Mouse (Mus musculus) adrenal gland, adult 8-10 months (tissue): Measurements from ENCODE around the gene Hist1h4d. TPM values are rescaled to one million over a fixed set of nuclear protein-coding genes. Genes with fewer than 3 reads are reported as not detected.
A peak's percentile ranks its signal among the peaks of the same experiment; 100 is the strongest.

Source experiments
- DNase-seq: peaks from one replicate; pipeline ENCODE4 v3.0.0; 2022
- total RNA-seq, 4 experiments: library from RNA; stranded (reverse); gene quantifications; 2 replicates each; pipeline ENCODE4 v1.2.4; 2022

Hist1h4d gene
- total RNA-seq, 4 experiments from 2014 or later: 116 to 151 (median 145) TPM

DNA sequence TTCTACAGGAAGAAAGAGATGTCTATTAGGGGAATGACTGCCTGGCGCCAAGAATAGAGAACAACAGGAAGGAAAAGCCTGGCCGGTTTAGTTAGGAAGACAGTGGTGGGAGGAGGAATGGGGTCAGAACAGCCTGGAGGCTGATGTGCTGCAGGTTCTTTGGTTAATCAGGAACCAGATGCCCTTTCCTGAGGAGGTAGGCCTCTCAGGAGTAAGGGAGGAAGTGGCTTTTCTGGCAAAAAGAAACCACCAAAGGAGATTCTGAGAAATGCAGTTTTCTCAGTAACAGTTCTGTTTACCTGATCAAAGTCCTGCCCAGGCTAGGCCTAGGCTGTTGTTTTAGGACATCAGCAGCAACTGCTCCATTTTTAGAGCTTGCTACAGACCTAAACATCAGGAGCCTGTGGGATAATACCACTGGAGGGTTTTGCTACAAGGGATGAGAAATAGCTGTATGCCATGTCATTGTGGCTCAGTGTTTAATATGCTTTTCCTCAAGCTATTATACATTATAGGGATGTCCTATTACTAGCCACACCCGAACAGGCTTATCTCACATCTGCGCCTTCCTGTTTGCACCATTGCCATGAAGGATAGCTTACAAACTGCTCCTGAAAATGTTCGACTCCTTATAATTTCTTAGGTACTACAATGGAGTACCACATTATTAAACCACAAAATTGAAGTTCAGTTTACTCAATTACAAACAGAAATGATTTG lies 11.8 kb downstream of the Hist1h4d start:
- DNase-seq: no peak

DNA sequence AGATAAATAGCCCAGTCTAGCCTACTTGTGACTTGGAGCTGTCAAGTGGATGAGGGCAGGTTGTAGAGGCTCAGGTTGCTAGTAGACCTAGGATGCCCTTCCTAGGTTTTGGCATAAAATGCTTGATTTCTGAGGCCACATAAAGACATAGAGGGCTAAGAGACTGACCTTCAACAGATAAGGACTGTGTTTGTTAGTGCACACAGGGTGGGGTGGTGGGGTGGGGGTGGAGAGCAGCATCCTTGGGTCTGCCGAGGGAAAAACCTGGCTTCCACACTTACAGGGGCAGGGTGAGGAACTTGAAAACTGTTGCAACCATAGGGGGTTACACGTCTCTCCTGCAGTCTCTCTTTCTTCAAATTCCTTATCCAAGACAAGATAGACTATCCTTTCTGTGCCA lies 13.8 kb downstream of the Hist1h4d start:
- DNase-seq: no peak

DNA sequence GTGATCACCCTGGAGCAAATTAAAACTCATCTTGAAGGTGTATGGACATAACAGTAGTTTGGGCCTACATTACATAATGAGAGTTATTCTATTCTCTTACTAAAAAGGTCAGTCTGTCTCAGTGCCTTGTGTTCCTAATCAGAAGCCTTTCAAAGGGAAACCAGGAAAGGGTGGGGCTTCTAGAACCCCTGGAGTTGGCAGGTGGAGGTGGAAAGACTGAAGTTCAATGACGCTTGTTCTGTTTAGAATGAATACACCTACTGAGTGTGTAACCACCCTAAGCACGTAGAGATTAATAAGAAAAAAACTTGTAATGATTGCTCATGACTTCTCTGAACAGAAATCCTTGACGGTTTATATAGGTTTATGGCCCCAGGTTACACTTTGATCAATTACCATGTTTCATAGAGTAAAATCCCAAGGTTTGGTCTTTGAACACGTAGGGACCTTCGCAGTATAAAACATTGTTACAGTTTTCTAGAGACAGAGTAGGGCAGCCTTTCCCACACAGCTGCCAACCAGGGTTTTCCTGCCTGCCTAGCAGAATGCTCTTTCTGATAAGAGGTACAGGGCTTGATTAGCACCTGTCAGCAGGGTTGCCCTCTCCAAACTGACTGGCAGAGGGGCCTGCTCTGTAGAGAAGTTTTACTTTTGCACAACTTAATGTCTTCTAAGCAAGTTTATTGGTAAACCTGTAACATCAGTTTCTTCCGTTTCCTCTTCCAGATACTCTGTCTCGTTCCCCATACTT lies 14.4 kb downstream of the Hist1h4d start:
- no peak for DNase-seq

DNA sequence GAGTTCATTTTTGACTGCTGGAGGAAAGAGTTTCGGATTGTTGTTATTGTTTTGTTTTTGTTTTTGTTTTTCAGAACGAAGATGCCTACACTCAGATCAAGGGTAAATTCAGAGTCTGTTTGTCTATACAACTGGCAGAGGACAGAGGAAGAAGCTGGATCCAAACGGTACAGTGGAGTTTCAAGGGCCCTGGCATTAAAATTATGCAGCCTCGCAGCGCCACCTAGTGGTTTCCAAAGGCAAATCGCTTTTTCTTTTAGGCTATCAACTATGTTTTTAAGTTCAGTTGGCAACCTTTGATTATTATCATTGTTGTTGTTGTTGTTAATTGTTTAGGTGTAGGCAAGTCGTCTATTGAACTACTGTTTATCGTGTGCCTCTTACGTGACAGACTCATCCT lies 16.6 kb downstream of the Hist1h4d start:
- DNase-seq: peak; percentile 47

DNA sequence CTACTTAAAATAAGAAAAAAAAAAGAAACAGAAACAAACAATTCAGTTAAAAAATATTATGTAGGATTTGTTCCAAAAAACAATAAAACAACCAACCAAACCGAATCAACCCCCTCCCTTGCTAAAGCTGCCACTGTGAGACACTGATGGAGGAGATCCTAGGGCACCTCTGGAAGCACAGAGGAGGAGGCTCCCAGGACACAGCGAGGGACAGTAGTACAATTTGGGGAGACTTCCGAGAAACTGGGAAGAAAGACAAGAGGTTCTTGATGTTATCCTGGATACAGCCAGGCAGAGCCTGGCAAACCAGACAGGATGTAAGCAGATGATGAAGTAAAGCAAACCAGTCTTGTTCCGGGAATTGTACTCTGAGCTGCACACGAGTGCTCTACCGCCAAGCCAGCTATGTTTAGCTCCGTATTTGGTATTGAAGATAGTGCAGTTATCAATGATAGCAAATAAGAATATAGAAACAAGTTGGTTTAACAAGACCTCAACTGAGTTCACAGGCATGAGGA lies 21.8 kb downstream of the Hist1h4d start:
- no peak for DNase-seq

DNA sequence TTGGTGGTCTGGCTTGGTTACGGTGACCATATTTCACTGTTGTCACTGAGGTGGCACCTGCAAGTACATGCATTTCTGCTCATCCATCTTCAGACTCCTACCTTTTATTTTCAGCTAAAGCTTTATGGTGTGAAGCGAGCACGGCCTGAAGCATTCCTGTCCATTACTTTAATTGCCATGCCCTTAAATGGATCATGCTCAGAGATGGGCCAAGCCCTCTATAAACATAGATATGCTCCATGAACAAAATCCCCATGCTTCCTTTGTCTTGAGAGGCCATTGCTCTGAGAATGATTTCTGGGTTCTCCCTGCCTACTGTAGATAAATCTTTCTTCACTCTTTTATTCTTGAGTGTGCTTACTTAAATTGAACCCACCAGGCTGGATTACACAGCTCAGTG lies 23.1 kb downstream of the Hist1h4d start:
- DNase-seq: no peak

DNA sequence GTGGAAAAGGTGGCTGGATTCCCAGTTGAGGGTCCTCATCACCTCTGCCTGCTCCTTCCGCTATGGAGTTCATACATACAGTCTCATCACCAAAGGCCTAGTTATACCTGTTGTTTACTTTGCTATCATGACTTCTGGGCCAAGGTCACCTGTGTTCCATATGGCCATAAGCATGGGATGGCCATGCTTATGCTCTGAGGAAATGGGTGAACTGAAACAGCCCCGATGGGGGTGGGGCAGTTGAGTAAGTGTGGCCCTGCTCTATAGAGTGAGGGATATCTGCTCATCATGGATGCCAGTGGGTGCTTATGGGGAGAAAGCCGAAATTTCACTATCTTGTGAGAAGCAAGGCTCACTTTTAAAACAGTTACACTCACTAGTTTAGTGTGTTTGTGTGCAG lies 23.7 kb downstream of the Hist1h4d start:
- DNase-seq: no peak

DNA sequence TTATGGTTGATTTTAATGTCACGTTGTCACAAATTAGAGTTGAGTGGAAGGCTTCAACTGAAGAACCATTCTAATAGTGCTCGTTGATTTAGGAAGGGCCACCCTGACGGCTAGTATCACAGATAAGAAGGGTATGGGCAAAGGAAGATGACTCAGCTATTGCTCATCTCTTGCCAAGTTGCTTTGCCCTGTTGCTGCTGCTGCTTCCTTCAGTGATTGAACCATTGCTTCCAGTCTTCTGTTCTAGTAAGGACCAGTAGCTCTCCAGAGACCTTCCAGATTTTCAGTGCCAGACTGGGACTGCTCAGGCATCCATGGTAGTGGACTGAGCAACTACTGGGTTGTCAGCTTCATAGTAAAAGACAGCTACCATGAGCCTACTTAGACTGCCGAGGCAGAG lies 27.8 kb downstream of the Hist1h4d start:
- DNase-seq: no peak

DNA sequence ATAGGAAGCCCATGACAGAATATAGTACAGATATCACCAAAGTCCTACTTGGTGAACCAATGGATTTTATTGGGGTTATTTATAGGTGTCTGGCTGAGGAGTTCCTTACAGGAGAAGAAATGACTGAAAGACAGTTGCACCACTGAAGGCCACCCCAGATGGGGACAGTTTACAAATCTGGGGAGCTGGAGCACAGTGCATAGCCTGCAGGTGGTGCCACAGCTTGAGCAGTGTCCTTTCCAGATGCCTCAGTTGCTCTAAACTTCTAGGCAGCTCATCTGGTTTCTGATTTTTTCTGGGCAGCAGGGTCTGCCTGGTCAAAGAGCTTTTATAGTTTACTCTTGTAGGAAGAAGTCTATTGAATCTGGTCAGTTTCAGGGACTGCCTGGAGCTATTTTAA lies 28.4 kb downstream of the Hist1h4d start:
- no peak for DNase-seq

DNA sequence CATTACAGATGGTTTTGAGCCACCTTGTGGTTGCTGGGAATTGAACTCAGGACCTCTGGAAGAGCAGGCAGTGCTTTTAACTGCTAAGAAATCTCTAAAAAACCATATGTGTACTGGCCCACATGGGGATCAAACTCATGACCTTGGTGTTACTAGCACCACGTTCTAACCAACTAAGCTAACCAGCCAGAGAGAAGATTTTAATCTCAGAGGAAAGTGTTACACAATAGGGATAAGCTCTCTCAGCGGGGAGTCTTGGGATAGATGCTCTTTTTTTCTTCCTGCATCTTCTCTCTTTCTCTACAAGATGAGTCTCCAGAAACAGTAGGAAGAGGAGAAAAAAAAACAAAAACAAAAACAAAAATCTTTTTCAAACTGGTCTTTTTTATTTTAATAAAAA lies 29.0 kb downstream of the Hist1h4d start:
- DNase-seq: no peak

DNA sequence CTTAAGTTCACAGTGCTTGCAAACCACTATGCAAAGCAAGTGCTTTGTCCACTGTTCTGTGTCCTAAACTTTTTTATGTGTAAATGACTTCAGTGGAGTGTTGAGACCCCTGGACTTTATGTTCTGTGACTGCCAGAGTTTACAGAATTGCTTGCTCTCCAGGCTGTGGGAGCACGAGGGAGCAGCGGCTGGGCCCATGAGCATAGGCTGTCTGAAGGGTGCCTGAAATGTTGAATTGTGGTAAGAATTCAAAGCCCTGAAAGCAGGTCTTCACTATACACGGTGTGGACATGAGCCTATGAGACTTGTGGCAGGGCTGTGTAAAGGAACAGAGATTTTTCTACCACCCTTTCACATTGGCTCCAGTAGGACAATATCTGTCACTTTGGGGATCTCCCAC lies 30.2 kb downstream of the Hist1h4d start:
- no peak for DNase-seq

DNA sequence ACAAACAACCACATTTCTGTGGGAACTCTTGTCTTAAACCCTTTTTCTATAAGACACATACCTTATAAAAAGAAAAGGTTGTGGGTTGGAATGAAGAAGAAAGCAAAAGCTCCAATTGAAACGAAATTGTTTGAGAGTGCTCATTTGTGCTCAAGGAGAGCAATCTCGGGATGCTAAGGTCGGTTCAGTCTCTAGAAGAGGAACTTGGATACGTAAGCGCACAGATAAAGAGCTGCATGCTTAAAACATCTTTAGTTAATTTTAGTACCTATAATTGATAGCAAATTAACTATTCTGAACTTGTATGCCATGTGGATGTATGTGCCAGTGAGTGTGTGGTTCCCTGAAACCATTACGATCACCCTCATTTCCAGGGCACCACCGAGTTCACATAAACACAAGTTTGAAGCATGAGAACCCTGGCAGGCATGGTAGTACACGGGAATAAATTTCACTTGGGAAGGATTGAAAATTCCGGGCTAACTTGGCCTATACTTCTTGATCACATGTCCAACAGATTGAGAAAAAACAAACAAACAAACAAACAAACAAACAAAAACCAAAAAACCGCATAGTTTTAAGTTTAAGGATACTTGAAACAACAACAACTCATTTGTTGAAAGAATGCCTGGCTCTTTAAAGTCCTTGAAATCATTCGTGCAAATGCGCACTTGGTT lies 38.8 kb downstream of the Hist1h4d start:
- DNase-seq: no peak

DNA sequence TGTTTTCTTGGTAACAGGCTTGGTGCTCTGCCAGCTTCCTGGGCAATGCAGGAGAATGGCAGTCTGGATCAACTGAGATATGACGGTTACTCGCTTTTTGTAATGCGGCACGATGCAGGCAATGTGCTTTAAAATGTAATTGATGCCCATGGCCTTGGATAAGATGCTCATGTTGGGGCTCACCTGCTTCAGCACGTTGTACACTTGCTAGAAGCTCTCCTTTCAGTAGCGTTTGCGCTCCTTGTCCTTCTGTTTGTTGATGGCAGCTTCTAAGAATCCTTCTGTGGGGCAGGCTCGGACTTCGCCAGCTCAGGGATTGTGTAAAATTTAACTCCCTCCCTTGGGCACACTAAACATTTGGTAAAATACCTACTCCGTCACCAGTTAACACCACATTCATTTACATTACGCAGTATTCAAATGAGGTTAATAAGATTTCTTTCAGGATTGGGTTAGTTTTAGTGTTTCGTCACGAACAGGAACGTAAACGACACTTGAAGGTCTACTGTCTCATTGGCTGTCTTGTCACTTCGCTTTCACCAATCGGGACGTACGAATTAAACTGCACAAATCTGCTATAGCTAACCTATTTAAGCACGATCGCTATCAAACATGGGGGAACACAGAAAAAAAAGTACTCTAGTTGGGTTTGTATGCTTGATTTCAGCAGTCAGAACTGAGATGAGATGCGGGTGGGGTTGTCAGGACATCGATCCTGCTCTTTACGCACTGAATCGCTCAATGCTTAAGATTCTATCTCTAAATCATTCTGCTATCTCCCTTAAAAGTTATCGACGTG lies 39.5 kb downstream of the Hist1h4d start, which contains the start of gene Hist1h2be:
TSS of gene Hist1h2be (minus strand) at position 392 of the 799 bp plus-strand sequence.
- peak; percentile 67 for DNase-seq

DNA sequence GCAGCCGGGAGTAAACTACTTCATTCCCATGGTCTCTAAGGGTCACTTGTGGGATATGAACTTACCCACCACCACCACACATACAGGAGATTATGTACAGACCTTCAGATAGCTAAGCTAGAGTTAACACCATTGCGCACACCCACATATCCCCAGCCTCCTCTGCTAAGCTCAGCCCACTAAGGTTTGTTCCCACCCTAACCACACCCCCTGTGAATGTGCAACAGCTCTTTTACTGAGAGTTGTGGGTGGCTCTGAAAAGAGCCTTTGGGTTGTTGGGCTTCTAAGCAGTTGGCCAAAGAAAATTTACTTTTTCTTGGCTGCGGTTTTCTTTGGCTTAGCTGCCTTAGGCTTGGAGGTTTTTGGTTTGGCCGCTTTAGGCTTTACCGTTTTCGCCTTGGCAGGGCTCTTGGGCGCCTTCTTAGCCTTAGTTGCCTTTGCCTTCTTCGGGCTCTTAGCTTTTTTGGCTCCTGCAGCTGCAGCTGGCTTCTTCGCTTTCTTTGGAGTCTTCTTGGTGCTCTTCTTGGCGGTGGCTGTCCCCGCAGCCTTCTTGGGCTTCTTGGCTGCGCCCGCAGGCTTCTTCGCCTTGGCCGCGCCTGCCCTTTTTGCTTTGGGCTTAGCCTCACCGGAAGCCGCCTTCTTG lies 40.3 kb downstream of the Hist1h4d start:
- peak; percentile 76 for DNase-seq

DNA sequence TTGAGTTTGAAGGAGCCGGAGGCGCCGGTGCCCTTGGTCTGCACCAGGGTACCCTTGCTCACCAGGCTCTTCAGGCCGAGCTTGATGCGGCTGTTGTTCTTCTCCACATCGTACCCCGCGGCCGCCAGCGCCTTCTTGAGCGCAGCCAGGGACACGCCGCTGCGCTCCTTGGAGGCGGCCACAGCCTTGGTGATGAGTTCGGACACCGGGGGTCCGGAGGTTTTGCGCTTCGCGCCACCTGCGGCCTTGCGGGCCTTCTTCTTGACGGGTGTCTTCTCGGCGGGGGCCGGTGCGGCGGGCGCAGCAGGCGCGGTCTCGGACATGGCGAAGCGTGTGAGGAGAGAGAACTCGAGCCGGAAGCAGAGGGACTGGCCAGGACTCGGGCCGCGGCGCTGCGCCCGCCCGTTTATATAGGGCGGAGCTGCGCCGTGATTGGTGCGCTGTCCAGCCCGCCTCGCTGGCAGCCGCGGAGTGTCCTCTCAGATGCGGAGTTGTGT lies 40.8 kb downstream of the Hist1h4d start, which contains the start of gene Hist1h1e:
TSS of gene Hist1h1e (minus strand) at position 384 of the 497 bp plus-strand sequence.
- peak; percentile 82 for DNase-seq

DNA sequence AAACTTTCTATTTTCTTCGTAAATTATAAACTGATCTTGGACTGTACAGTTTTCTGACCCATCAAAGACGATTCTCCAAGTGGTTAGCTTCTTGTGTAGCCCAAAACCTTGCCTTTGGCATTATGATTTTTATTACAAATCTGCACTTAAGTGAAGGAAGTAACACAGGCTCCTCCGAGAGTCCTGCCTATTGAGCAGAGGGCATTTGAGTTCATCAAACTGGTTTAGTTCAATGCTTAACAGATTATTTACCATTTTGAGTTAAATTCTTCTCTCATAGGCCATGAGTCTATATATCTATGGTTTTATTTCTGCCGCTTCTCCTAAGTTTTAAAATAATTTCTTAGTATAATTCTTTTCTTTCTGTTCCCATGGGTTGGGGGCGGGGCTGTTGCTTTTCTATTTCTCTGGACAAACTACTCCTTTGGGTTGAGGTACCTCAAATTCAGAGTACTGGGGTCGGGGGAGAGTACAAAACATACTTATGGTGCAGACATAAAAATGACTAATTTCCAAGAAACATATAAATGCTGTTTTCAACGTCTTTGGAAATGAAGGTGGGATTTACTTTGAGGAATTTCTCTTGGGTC lies 41.6 kb downstream of the Hist1h4d start:
- DNase-seq: no peak

DNA sequence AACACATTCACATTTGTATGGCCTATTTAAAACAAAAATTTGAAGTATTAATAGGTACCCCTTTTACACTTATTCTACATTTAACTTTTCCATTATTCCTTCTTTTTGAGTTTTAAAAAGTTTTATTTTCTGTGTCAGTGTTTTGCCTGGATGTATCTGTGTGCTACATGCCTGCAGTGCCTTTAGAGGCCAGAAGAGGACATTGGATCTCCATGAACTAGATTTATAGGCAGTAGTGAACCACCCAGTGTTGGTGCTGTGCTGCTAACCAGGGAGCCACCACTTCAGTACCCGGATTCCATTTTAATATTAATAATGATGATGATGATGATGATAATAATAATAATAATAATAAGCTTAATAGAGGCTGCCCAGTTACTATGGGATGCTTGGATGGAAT lies 49.3 kb downstream of the Hist1h4d start:
- no peak for DNase-seq
